Mouse (Mus musculus): Measurements from ENCODE around the gene Parp3. TPM values are rescaled to one million over a fixed set of nuclear protein-coding genes. Genes with fewer than 3 reads are reported as not detected.

Parp3 gene
- total RNA-seq (2023), result 35.9 TPM

GRCm38 (mm10) chr9:106476924-106477484, at the start of gene Parp3:
Gene Parp3, minus strand, starts transcription at chr9:106476949.

GRCm38 (mm10) chr9:106514273-106514672, 37.5 kb upstream of the Parp3 start, which contains the start of gene Iqcf5:
Gene Iqcf5, plus strand, starts transcription at chr9:106514573.

GRCm38 (mm10) chr9:106499667-106500066, 22.9 kb upstream of the Parp3 start, which contains the start of gene Iqcf1:
Gene Iqcf1, plus strand, starts transcription at chr9:106499967.

GRCm38 (mm10) chr9:106475663-106476001, 1.1 kb downstream of the Parp3 start, which contains the start of gene Rrp9:
Gene Rrp9, plus strand, starts transcription at chr9:106475963.

GRCm38 (mm10) chr9:106465571-106466200, 11.1 kb downstream of the Parp3 start, which contains the start of gene Gpr62:
Gene Gpr62, minus strand, starts transcription at chr9:106465938.

GRCm38 (mm10) chr9:106453271-106454070, 23.3 kb downstream of the Parp3 start, which contains the start of gene Pcbp4:
Gene Pcbp4, plus strand, starts transcription at chr9:106453291.

GRCm38 (mm10) chr9:106447348-106447747, 29.4 kb downstream of the Parp3 start, which contains the start of the genes Abhd14b and Abhd14a:
Gene Abhd14b, plus strand, starts transcription at chr9:106447459.
Gene Abhd14a, minus strand, starts transcription at chr9:106447678.

GRCm38 (mm10) chr9:106429221-106430014, 47.3 kb downstream of the Parp3 start, which contains the start of gene Rpl29:
Gene Rpl29, plus strand, starts transcription at chr9:106429454.

Other genes with a start within 250 kb of the Parp3 start
- gene Alas1, start 228.3 kb downstream of the Parp3 start, total RNA-seq (2023), result 44.3 TPM
- 3.0 TPM for gene Poc1a, start 195.9 kb downstream of the Parp3 start, total RNA-seq (2023)
- 28.0 TPM for gene Dusp7, start 108.3 kb downstream of the Parp3 start, total RNA-seq (2023)
- 867 TPM for gene Rpl29, start 47.5 kb downstream of the Parp3 start, total RNA-seq (2023)
- 12.5 TPM for gene Acy1, start 38.6 kb downstream of the Parp3 start, total RNA-seq (2023)
- 2.5 TPM for gene Abhd14b, start 29.5 kb downstream of the Parp3 start, total RNA-seq (2023)
- 12.2 TPM for gene Abhd14a, start 29.3 kb downstream of the Parp3 start, total RNA-seq (2023)
- 5.0 TPM for gene Pcbp4, start 23.7 kb downstream of the Parp3 start, total RNA-seq (2023)
- not detected for gene Gpr62, start 11.0 kb downstream of the Parp3 start, total RNA-seq (2023)
- 86.5 TPM for gene Rrp9, start 986 bp downstream of the Parp3 start, total RNA-seq (2023)
- gene Iqcf1, start 23.0 kb upstream of the Parp3 start, total RNA-seq (2023), result not detected
- gene Iqcf5, start 37.6 kb upstream of the Parp3 start, total RNA-seq (2023), result not detected
- gene Iqcf3, start 84.7 kb upstream of the Parp3 start, total RNA-seq (2023), result not detected
- not detected for gene Iqcf4, start 94.0 kb upstream of the Parp3 start, total RNA-seq (2023)
- not detected for gene Iqcf6, start 149.6 kb upstream of the Parp3 start, total RNA-seq (2023)
- gene Grm2, start 179.1 kb upstream of the Parp3 start, total RNA-seq (2023), result not detected
- 59.8 TPM for gene Tex264, start 209.0 kb upstream of the Parp3 start, total RNA-seq (2023)